Mouse (Mus musculus) embryonic stem cell, embryonic (primary cell): Measurements from ENCODE around the gene Padi2.

ENCODE experiments used
- CTCF ChIA-PET, 4 experiments: fragments of 300-600 bp in 2 of 4; fragments of 350-600 bp in 2 of 4; sonication (Branson Sonifier 250); formaldehyde crosslinking; loops; one replicate each; lab custom pipeline; 2022; ENCODE audit warnings: inconsistent platforms in 2 of 4; lab: Charles Lee
- POLR2A ChIA-PET, 4 experiments: fragments of 300-600 bp in 2 of 4; fragments of 350-600 bp in 2 of 4; sonication (Branson Sonifier 250); formaldehyde crosslinking; loops; one replicate each; lab custom pipeline; 2022; ENCODE audit warnings: antibody characterized with exemption in 4 of 4, inconsistent platforms in 1 of 4; lab: Charles Lee

Gene Padi2

DNA sequence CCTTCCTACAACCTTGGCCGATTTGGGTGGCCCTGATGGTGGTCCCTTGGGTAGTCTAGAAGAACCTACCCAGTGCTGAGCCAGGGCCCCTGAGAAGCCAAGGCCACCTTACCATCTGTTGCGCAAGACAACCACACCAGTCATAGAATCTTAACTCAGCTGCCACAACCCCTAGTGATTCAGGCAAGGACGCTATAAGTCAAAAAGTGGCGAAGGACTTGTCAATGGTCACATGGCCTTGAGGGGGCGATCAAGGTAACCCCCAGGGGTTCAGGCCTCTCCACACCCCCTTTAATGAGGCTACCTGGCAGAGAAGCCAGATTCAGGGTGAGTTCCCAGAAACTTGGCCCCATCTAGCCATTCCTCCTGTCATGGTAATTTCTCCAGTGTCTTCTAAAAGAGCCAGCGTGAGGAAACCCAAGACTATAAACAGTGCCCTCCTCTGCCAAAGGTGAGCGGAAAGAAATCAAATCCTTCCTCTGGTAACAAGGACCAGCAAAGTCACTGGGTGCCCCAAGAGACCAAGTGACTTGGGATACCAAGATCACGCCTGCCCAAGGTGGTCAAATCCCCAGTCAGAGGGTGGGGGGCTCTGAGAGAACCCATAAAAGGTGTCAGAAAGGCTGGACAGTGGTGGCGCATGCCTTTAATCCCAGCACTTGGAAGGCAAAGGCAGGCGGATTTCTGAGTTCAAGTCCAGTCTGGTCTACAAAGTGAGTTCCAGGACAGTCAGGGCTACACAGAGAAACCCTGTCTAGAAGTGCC, 53.8 kb downstream of the Padi2 start:
- CTCF ChIA-PET: interaction anchor here in 1 of 4 experiments (0.6 to 1.0 kb wide), 5 partner anchors 9 to 161 kb away, joined by 3 to 4 read pairs (median 3); no protein-coding TSS in a partner anchor
- POLR2A ChIA-PET: interaction anchor here in 2 of 4 experiments (0.5 to 1.1 kb wide), 5 partner anchors 10 to 183 kb away, joined by 3 to 4 read pairs (median 3); no protein-coding TSS in a partner anchor

DNA sequence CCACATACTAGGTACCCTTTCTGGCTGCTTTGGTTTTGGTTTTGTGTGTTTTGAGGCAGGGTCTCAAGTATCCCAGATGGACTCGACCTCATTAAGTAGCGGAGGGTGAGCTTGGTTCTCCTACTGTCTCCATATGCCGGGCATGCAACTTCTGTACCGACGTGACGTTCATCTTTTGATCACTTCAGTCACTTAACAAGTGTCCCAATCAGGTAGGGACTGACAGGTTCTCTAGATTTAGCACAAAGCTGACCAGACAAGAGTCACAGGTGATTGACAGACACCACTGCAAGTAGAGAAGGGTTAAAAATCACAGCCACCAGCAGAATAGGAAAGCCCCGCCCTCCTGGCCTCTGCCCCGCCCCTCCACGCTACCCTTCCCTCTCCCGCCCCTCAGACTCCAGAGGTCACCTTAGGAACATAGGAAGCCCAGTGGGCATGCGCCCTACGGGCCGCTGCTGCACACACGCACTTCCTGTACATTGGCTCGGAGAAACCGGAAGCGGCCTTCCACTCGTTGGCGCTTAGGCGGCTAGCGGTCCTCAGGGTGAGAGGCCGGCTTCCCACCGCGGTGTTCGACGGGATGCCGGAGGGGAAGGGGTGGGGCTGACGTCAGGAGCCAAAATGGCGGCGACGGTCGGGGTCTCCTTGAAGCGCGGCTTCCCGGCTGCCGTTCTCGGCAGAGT, 54.8 kb downstream of the Padi2 start, which contains the start of gene Sdhb:
Gene Sdhb (plus strand): TSS at position 423 of the 686 bp plus-strand sequence.
- ChIA-PET CTCF (interaction anchor here in 1 of 4 experiments (0.7 to 1.0 kb wide), 4 partner anchors 10 to 160 kb away, joined by 3 to 4 read pairs (median 3); no protein-coding TSS in a partner anchor), POLR2A (interaction anchor here in 2 of 4 experiments (0.5 to 1.1 kb wide), 3 partner anchors 9 to 67 kb away, joined by 3 to 4 read pairs (median 4); no protein-coding TSS in a partner anchor)

DNA sequence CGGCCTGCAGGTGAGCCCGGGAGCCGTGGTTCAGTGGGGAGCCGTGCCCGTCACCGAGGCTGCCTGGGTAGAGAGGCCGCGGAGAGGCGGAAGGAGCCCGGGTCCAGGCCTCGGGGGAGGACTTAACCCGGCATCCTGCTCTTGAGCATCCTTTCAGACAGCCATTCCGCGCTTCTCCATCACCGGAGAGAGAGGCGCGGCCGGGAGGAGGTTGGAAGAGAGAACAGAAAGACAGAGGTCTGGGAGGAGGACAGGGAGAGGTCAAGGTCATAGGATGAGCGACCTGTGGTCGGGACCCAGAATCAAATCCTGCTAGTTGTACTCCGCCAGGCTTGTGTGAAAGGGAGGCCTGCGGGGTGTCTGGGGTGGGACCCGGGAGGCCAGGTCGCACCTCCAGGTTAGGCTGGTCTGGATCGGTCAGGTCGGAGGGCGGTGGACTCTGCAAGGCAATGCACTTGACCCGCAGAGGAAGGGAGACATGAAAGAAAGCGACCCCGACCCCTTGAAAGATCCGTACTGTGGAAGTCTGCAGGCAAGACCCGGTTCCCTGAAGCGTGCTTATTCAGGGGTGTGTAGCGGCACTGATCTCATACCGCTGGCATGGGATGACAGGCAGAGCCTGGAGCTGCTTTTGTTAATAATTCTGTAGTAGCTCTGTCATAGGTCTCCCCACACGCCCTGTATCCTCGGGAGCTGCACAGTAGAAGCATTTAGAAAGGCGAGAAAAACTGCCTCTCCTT, 55.5 kb downstream of the Padi2 start:
- ChIA-PET POLR2A (interaction anchor here in 1 of 4 experiments (0.9 to 1.7 kb wide), 3 partner anchors 10 to 251 kb away, joined by 4 to 6 read pairs (median 5); no protein-coding TSS in a partner anchor), CTCF (interaction anchor here in 1 of 4 experiments (1.6 kb wide), 1 partner anchor 97 kb away, joined by 4 read pairs; no protein-coding TSS in a partner anchor)

DNA sequence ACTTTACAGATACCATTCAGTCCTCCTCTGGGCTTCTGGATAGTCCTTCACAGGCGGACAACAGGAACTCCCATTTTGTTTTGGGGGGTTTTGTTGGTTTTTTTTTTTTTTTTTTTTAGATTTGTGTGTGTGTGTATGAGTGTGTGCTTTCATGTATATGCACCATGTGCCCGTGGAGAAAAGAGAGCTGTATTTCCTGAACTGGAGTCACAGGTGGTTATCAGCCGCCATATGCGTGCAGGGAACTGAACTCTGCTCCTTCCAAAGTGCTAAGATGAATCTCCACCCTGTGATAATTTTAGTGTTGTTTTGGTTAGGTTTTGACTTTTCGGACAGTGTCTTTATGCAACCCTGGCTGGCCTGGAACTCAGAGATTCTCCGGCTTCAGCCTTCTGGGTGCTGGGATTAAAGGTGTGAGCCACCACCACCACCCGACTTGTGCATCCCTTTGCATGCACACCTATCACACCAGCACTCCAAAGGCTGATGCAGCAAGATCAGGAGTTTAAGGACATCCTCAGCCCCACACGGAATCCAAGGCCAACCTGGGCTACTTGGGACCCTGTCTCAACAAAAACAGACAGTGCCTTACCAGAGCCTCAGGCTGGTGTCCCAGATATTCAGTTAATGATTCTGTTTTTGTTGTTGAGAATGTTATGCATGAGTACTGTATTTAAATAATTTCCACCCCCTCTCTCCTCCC, 56.2 kb downstream of the Padi2 start:
- CTCF ChIA-PET: interaction anchor here in 1 of 4 experiments (0.7 to 1.6 kb wide), 8 partner anchors 14 to 231 kb away, joined by 3 to 8 read pairs (median 4); no protein-coding TSS in a partner anchor

DNA sequence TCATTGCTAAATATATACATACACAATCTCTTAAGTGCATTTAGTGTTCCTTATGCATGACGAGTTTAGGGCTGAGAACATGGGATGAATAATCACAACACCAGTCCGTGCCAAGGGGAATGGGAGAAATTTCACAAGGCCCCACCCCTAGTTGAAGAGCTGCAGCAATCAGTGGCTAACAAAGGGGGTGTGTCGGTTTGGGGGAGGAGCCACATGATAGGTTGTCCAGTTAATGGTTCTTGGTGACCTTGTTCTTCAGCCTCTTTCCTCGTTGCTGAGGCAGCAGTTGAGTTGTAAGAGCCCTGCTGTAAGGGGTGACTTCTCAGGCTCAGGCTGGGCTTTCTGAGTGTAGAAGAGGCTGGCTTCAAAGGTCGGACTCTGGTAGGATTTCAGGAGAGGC, 56.8 kb downstream of the Padi2 start:
- CTCF ChIA-PET: interaction anchor here in 2 of 4 experiments (0.6 to 1.6 kb wide), 11 partner anchors 9 to 232 kb away, joined by 3 to 8 read pairs (median 3); no protein-coding TSS in a partner anchor

More for the DNA sequence above, 56.2 kb downstream of the Padi2 start:
- POLR2A ChIA-PET: interaction anchor here in 2 of 4 experiments (0.7 to 1.7 kb wide), 4 partner anchors 10 to 251 kb away, joined by 3 to 6 read pairs (median 4); no protein-coding TSS in a partner anchor

DNA sequence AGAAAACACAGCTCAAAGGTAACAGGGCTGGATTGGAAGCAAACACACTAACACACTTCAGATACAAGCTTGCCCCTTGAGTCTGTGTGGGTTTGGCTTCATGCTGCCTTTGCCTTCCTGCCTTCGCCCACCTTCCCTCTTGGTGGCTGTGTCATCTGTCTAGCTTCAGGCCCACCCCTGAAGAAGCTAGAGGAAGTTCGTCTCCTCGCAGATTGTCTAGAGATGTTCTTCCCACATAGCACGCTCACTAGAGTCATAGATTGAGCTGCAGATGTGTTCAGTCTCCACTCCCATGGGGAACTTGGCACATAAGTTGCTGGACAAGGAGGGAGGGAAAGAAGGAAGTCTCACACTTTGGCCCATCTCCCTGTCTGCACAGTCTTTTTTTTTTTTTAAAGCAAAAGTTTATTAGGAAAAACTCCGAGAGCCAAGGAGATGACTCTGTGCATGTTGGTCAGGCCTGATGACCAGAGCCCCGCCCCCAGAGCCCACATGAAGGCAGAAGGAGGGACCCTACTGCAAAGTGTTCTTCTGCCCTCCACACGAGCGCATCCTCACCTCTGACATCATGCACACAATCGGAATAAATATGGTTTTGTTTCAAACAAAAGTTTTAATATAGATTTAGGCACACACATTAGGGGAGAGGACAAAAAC, 57.9 kb downstream of the Padi2 start:
- POLR2A ChIA-PET: interaction anchor here in 2 of 4 experiments (0.7 to 1.5 kb wide), 4 partner anchors 8 to 482 kb away, joined by 3 to 6 read pairs (median 4); no protein-coding TSS in a partner anchor
- CTCF ChIA-PET: interaction anchor here (0.6 to 1.5 kb wide), 7 partner anchors 18 to 309 kb away, joined by 3 to 6 read pairs (median 3); no protein-coding TSS in a partner anchor

More for the DNA sequence above, 56.8 kb downstream of the Padi2 start:
- POLR2A ChIA-PET: interaction anchor here in 2 of 4 experiments (0.6 to 1.7 kb wide), 4 partner anchors 9 to 787 kb away, joined by 3 to 6 read pairs (median 6); no protein-coding TSS in a partner anchor

DNA sequence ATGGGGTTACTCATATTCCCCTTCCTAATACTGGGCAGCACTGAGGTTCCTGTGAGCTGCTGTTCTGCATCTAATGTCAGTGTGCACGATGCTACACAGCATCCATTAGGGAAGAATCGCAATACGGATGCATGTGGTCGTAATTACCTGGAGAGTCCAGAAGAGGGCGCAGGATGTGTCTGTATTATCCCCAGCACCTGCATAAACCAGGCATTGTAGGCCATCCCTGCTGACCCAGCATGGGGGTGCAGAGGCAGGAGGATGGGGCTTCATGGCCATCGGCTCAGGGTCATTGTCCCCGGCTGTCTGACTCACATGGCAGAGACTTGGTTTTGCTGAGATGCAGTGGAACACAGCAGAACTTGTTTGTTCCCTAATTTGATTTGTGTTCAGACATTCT, 58.5 kb downstream of the Padi2 start:
- ChIA-PET POLR2A (interaction anchor here in 1 of 4 experiments (1.1 kb wide), 1 partner anchor 16 kb away, joined by 3 read pairs; no protein-coding TSS in a partner anchor), CTCF (interaction anchor here in 2 of 4 experiments (0.7 to 1.2 kb wide), 3 partner anchors 17 to 68 kb away, joined by 3 read pairs; no protein-coding TSS in a partner anchor)

DNA sequence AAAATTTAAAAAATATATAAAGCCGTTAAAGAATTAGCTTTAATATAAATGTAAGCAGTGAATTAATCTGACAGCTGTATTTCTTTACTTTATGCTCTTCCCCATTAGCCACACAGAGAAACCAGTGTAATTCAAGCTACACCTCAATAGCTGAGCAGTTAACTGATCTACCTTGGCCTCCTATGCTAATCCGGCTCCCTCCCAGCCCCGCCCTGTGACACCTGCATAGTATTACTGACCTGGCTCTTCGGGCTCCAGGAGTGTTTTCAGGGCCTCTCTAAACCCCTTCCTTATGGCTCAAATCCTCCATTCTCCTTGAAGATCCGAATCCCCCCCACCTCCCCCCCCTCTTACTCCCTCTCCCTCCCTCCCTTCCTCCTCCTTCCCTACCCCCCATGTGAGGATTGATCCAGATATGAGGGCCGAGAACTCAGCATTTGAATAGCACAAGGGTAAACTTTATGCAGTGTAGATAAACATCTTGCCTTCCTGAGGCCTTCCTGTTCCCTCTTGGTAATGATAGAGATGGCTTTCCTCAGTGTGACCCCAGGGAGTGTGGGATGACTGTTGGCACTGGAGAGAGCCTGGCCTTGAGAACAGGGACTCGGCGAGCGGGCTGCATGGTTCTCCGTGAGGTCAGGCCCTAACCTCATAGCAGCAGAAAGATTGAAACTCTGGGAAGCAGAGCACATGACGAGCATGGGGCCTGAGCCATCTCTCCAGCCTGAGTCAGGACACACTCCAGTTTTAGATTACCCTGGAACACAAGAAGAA, 61.4 kb downstream of the Padi2 start:
- ChIA-PET POLR2A (interaction anchor here in 2 of 4 experiments (0.8 to 5.3 kb wide), 14 partner anchors 9 to 110 kb away, joined by 3 to 32 read pairs (median 4); partner anchors contain the start of genes Atp13a2 (in 2 of the 2) and Necap2 (in 1 of the 2)), CTCF (interaction anchor here in 3 of 4 experiments (0.7 to 3.2 kb wide), 13 partner anchors 8 to 224 kb away, joined by 3 to 14 read pairs (median 4); no protein-coding TSS in a partner anchor)

DNA sequence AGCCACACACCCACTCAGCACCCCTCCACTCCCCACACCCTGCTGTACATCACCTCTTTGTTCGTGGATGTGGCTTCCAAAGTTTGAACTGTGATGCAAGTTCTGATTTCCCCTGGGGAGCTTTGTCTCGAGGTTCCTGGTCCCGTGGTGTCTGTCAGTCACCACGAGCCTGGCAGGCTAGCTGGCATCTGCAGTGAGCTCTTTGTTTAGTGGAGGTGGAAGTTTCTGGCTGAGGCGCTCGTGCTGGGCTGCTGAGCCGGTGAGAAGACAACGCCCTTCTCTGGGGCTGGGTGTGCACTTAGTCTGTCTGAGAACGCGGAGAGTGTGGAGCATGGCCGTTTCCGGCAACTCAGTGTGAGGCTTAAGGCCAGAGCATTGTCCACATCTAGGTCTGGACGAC, 65.5 kb downstream of the Padi2 start:
- ChIA-PET POLR2A (interaction anchor here in 2 of 4 experiments (0.6 to 5.3 kb wide), 21 partner anchors 9 to 267 kb away, joined by 3 to 32 read pairs (median 3); partner anchors contain the start of genes Atp13a2 (in 1 of the 2) and Necap2 (in 1 of the 2)), CTCF (interaction anchor here in 3 of 4 experiments (0.5 to 2.1 kb wide), 10 partner anchors 8 to 227 kb away, joined by 3 to 8 read pairs (median 3); partner anchors contain the start of gene Atp13a2 (in 1 of the 3))

DNA sequence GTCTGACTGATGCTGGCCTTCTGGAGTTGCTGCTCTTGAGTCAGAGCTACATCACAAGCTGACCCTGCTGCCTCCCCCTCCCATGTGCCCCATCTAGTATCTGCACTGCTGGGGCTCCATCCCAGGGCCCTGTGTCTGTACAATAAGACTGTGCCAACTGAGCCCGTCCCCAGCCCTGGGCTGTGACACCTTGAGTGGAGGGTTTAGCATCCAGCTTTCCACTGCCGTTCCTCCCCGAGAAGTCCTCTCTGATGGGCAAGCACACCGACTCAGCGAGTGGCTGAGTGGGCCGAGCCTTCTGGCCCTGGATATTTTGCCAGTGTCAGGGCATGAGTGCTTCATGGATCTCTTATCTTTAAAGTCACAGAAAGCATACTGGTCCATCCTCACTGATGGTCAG, 68.3 kb downstream of the Padi2 start:
- ChIA-PET POLR2A (interaction anchor here in 1 of 4 experiments (0.9 to 1.6 kb wide), 5 partner anchors 9 to 242 kb away, joined by 3 to 4 read pairs (median 3); no protein-coding TSS in a partner anchor), CTCF (no interaction called here)

DNA sequence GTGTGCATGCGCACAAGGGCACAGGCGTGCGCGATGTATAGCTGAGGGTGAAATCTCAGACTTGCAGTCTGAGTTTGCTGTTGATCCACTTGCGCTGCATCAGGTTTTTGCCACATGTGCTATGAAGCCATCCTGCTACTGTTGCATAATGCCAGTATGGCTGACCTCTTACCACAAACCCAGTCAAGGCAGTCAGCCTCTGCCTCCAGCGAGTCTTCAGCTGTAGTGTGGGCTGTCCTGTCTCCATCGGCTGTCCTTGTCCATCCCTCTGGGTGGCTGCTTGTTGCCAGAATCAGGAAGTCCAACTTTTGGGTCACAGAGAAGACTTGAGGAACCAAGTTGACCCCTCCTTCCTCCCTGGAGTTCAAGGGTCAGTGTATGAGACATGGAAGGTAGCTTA, 69.2 kb downstream of the Padi2 start:
- POLR2A ChIA-PET: interaction anchor here in 2 of 4 experiments (0.9 to 2.3 kb wide), 5 partner anchors 12 to 92 kb away, joined by 3 to 7 read pairs (median 3); no protein-coding TSS in a partner anchor
- CTCF ChIA-PET: no interaction called here

DNA sequence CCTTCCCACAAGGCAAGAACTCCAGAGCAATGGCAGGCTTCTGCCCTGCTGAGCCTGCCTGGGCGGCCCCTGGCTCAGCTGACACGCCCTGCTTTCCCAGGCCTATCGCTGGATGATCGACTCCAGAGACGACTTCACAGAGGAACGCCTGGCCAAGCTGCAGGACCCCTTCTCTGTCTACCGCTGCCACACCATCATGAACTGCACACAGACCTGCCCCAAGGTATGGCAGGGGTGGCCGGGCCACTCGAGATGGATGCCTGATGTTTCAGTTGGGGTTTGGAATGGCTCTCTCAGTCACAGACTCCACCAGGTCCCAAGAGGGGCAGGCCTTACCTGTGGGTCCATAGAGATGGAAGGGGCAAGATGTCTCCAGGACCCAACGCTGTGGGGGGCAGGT, 71.1 kb downstream of the Padi2 start:
- POLR2A ChIA-PET: interaction anchor here in 2 of 4 experiments (0.7 to 2.3 kb wide), 13 partner anchors 9 to 123 kb away, joined by 3 to 7 read pairs (median 4); partner anchors contain the start of gene Atp13a2 (in 1 of the 2)

DNA sequence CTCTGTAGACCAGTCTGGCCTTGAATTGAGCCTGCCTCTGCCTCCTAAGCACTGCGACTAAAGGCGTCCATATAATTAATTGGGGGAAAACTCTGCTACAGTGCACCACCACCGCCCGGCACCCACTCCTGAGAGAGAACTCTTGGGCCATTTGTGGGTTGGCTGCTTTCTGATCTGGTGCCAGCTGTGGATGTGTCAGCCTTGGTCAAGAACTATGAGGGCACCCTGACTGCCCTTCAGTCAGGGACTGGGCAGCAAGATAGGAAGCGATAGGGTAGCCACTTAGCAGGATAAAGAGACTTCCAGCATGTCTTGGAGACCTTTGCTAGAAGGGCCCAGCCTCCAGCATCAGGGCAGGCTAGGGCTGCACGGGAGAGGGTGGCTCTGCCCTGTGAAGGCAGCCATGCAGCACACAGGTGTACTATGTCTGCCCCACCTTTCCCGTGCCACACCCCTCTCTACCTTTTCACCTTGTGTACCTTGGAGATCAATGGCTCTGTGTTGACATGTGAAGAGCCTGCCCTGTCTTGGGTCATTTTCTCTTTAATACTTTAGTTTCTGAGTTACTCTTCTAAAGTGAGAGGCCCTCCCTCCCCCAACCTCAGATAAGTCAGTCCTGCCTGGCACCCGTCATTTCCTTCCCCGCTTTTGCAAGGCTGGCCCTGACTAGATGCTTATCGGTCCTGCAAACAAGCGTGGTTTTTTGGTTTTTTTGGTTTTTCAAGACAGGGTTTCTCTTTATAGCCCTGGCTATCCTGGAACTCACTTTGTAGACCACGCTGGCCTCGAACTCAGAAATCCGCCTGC, 71.9 kb downstream of the Padi2 start:
- ChIA-PET POLR2A (interaction anchor here in 3 of 4 experiments (0.7 to 1.7 kb wide), 7 partner anchors 9 to 51 kb away, joined by 3 to 5 read pairs (median 4); no protein-coding TSS in a partner anchor), CTCF (interaction anchor here in 1 of 4 experiments (1.4 kb wide), 1 partner anchor 12 kb away, joined by 3 read pairs; no protein-coding TSS in a partner anchor)

More for the DNA sequence above, 71.1 kb downstream of the Padi2 start:
- CTCF ChIA-PET: interaction anchor here in 1 of 4 experiments (0.6 to 1.4 kb wide), 3 partner anchors 11 to 159 kb away, joined by 3 read pairs; no protein-coding TSS in a partner anchor

DNA sequence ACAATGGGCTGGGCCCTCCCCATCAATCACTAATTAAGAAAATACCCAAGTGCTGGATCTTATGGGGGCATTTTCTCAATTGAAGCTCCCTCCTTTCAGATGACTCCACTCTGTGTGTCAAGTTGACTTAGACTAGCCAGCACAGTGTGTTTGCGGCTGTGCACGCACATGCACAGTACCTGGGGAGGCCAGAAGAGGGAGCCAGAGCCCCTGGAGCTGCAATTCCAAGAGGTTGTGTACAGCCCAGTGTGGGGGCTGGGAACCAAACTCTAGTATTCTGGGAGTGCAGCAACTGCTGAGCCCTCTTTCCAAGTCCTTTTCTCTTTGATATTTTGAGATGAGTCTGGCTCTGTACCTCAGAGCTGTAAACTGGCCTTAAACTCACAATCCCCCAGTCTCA, 75.5 kb downstream of the Padi2 start:
- POLR2A ChIA-PET: interaction anchor here (0.6 to 3.7 kb wide), 13 partner anchors 10 to 200 kb away, joined by 3 to 32 read pairs (median 4); no protein-coding TSS in a partner anchor
- CTCF ChIA-PET: interaction anchor here (0.5 to 2.5 kb wide), 33 partner anchors 10 to 595 kb away, joined by 3 to 14 read pairs (median 4); partner anchors contain the start of gene Fbxo42 (in 1 of the 4)
